Mouse (Mus musculus) retina, postnatal 1 day (tissue): ENCODE data around the gene Arhgap24.
"Not testable (repeated sequence)": the region's sequence is repeated elsewhere in the genome, so short reads cannot be mapped to it uniquely, and the experiment has no call there.

Experiments
- DNase-seq: peaks from one replicate; pipeline ENCODE4 v3.0.0-alpha.2; 2012

Arhgap24 gene

DNA sequence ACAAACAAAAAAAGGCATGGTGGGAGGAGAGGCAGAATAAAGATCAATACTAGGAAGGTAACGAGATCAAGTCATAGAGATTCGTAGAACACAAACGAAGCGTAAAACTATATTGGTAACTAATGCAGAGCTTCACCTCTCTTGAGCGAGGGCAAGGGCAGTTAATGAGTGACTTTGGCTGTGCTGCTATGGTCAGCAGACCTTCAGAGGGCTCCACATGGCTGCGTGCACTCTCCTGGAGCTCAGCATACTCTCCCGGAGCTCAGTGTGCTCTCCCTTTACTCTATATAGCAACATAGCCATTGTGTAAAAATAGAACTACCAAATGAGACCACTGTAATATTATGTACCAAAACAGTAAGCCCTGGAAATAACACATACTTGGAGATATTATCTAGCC lies 336.4 kb downstream of the Arhgap24 start:
- no peak for DNase-seq

DNA sequence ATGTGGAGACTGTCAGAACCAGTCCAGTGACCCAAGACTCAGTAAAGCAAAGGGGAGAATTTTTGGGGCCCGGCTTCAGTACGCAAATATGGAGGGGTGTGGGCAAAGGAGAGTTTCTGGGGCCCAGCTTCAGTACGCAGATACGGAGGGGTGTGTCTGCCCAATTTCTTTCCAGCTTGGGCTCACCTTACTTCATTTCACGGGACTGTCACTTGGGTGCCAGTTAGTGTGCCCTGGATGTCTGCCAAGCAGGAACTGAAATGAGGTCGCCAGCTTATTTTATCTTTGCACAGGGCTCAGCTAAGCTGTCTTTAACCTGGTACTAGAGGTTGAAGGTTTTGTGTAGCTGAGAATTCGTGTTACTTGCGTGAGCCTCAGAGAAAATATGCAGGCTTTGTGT lies 344.3 kb downstream of the Arhgap24 start:
- peak; percentile 60 for DNase-seq

DNA sequence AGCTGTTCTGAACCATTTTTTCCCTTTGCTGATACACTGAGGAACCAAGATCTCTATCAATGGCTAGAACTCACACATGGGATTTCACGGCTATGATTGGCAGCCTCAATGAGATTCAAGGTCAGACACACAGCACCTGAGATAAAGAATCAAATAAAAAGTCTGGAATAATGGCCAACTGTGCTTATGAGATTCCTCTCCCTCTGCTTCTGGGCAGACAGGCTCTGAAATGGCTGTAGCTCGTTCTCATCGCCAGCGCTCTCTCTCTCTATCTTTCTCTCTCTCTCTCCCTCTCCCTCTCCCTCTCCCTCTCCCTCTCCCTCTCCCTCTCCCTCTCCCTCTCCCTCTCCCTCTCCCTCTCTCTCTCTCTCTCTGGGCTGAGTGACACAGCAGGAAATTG lies 357.9 kb downstream of the Arhgap24 start:
- DNase-seq, result no peak

DNA sequence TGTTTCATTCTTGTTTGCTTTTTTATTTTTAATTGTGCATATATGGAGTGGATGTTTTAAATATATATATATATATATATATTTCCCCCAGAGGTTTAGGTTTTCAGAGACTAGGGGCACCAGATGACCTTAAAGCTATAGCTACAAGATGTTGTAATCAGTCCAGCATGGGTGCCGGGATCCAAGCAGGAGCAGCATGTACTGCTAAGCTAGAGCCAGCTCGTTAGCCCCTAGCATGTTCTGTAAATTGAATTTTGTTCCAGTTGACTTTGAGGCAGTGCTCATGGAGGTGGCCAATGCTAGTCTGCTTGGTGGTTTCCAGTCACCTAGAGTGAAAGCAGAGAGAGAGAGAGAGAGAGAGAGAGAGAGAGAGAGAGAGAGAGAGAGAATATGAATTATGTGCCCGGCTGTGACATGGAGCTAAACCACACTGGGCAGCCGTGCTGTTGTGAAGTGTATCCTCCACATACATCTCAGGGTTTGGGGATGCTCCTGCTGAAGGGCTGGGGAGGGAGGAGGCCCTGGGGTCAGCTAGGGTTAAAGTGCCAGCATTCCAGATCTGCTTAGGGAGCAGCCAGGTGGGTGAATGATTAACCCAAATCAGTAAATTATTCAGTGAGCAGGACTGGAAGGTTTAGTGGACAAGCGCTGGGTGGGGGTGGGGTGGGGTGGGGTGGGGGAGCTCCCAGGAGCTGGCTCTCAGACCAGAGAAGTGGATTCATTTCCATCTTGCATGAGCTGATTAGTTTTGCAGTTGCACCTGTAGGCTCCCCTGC lies 362.9 kb downstream of the Arhgap24 start:
- DNase-seq, result no peak

DNA sequence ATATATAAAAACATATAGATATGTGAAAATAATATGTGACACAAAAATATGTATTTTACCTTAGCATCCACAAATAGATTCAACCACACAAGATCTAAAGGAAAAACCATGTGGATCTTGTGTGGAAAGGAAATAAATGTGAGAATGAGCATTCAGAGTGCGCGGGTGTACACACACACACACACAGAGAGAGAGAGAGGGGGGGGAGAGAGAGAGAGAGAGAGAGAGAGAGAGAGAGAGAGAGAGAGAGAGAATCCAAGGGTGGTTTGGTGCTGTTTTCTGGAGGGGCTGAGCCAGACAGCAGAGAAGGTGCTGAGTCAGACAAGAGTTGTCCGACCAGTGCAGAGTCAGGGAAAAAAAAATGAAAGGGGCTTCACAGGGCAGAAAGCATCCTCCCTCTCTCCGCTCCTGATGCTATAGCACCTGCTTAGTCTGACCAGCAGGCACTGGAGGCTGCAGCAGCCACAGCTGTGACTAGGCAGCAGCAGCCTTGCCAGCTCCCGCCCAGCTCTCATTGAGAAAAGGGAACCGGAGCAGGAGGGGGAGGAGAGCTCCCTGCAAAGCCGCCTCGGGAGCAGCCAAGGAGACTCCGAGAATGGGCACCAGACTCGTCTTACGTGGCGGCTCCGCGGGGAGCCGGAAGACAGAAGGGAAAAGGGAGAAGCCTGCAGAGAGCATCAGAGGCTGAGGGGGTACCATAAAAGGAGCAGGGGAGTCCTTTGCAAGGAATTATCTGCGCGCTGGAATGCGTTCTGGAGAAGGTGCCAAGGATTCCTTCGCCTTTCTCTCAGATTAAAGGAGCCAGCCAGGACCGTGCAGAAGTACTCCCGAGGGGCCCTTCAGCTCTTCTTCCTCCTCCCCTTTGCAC lies 363.8 kb downstream of the Arhgap24 start:
- DNase-seq, result peak; percentile 86

DNA sequence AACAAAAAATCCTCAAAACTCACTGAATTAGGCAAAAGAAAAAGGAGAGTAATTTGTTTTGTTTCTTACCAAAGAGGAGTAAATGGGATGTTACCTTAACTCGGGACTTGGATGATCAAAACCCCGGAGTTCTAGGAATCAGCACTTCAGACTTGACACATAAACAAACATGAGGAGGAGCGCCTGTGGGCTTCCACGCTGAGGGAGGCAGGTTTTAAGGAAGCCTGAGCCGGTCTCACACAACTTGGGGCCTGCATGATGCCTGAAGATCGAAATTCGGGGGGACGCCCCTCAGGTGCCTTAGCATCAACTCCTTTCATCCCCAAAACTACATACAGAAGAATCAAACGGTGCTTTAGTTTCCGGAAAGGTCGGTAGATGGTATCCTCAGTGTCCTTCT lies 364.6 kb downstream of the Arhgap24 start:
- no peak for DNase-seq

DNA sequence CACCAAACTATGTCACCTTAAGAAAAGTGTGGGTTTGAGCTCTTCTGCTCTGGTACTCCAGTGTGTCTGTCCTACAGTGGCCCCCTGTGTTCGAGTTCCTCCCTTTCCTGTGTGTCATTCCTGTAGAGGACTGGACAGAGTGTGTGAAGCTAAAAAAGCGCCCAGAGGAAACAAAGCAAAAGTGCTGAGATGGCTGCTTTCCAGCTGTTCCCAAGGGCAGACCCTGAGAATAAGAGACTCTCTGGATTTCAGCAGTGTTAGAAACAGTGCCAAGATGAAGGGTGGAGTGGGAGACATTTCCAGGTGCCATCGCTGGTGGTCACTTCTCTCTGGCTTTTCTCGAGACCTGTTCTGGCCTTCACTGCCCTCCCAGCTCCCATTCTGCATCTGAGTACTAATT lies 366.7 kb downstream of the Arhgap24 start:
- DNase-seq, result no peak

DNA sequence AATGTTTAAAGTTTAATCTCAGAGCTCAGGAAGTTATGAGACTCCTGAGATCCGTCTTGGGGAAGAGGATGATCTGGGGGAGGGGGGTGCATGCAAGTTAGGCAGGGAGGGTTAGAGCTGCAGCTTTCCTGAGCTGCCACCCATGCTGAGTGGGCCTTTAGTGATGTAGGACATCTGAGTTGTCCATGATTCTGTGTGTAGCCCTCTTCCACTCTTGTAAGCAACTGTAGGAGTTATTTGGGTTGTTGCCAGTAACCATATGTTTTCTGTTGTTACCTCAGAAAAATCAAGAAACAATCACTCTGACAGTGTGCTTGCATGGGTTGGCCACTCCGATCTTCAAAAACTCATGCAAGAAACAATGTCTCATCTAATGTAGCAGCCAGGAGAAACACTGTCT lies 370.6 kb downstream of the Arhgap24 start:
- DNase-seq, result no peak

DNA sequence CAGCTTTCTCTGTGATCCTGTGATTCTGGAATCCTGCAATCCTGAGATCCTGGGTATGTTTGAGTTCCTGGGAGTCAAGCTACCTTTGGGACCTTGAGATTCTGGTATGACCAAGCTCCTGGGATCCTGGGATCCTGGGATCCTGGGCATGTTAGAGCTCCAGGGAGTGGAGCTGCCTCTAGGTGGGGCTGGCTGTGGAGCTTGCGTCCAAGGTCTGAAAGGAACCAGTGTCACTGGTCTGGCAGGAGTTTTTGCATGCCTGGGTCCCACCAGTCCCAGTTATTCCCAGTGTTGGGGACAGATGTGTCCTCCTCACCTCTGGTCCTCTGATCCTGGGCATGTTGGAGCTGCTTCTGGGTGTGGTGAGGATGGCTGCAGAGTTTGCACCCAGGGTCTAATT lies 372.6 kb downstream of the Arhgap24 start:
- no peak for DNase-seq

DNA sequence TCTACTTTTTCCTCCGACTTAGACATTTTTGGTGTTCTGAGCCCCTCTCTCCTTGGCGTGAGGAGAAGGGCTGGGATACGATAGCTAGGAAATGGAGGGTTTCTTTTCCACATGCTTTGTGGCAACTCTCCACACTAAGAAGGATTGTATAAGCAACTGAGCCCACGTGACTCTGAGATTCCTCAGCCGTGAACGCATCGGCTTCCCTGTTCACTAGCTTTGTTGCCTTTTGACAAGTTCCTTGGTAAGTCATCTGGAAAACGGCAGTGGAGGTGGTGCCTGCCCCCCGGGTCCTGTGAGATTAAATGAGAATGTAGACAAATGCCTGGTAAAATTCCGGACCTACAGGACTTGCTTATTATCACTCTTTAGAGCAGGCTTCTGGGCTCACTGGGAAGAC lies 374.6 kb downstream of the Arhgap24 start:
- peak; percentile 54 for DNase-seq

DNA sequence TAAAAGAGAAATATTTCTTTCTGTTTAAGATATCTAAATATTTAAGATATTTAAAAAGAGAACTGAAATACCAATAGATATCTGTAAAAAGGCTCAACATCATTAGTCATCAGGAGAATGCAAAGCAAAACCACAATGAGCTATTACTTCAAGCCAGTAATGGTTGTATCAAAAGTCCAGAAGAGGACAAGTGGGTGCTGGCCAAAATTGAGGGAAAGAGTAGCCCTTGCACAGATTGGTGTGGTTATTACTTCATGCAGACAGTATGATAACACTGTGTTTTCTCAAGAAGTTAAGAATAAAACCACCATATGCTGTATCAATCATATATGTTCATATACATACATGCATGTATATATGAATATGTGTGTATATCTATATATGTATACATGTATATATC lies 376.9 kb downstream of the Arhgap24 start:
- no peak for DNase-seq

DNA sequence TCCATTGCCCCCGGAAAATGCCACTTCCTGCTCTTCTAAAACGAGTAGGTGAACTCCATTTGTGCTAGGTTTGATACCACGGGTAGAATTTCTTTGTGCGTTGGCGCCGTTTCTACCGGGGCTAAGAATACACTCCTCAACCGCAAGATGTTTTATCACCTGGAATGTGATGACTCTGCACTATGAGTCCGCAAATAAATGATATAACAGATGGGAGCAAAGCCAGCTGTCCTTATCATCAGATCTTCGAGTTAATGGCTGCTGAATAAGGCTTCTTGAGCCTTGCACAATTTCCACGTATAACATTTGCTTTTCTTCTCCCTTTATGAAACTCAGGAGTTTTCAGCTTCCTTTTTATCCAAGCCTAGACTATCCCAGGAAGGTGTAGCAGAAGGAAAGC lies 378.6 kb downstream of the Arhgap24 start:
- DNase-seq, result no peak

DNA sequence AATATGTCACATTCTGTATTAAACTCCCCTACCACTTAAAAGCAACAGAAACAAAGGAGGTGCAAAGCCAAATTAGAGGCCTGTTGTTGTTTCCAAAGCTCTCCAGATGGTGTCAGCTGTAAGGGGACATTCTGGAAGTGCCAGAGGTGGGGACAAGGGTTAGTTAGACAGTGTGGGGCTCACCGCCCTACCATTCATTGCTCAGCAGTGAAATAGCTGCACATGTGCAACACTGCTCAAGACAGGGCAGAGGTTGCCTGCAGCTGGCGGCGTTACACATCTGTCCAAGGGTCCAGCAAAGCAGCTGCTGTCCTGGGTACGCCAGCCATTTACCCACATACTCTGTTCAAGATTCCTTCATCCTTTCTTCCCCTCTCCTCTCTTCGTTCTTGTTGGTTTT lies 387.0 kb downstream of the Arhgap24 start:
- DNase-seq, result no peak

DNA sequence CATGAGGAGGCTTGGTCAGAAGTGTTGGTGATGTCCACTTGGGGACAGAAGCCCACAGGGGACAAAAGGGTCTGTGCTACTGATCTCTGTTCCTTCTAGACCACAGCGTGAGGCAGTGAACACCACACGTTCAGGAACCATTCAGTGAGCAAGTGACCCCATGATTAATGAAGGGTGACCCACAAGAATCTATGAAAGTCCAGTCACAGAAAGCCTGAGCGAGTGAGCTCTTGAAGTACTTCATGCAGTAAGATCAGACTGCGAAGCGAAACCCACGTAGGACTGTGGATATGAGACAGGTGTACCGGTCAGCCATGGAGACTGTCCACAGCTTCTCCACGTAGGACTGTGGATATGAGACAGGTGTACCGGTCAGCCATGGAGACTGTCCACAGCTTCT lies 391.8 kb downstream of the Arhgap24 start:
- not testable (repeated sequence) for DNase-seq

DNA sequence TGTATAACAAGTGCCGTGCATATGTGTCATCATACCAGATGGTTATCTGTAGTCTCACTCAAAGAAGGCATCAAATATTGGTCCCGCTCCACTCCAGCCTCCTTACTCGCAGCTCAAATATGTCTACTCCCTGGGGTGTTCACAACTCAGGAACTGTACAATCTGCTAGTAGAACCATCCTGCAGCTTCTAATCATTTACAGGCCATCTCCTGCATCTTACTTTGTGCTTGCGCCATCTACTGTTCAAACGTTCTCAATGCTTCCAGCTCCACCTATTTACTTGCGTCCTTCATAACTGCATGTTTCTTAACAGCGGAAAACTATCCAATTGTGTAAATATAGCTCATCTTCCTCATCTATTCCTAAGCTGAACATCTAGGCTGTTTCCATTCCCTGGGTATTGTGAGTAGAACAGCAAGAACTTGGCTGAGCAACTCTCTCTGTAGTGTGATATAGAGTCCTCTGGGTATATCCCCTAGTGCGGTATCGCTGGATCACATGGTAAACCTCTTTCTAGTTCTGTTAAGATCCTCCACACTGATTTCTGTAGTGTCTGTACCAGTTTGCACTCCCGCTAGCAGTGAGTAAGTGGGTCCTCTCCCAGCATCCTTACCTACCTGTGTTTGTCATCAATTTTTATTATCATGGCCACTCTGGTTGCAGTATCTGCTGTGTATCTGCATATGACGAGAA lies 393.6 kb downstream of the Arhgap24 start:
- peak; percentile 84 for DNase-seq

DNA sequence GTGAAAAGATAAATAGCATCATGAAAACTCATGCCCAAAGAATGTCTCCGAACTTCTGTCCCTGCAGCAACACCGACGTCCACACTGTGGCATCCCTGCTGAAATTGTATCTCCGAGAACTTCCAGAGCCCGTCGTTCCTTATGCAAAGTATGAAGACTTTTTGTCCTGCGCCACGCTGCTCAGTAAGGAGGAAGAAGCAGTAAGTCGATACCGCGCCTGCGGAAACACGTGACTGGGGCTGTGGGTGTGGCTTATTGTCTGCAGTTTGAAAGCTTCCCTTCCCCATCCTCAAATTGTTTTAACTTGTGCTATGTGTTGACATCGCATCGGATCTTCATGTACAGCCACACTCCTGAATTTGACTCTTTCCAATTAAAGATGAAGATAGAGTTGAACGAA lies 394.4 kb downstream of the Arhgap24 start:
- no peak for DNase-seq

DNA sequence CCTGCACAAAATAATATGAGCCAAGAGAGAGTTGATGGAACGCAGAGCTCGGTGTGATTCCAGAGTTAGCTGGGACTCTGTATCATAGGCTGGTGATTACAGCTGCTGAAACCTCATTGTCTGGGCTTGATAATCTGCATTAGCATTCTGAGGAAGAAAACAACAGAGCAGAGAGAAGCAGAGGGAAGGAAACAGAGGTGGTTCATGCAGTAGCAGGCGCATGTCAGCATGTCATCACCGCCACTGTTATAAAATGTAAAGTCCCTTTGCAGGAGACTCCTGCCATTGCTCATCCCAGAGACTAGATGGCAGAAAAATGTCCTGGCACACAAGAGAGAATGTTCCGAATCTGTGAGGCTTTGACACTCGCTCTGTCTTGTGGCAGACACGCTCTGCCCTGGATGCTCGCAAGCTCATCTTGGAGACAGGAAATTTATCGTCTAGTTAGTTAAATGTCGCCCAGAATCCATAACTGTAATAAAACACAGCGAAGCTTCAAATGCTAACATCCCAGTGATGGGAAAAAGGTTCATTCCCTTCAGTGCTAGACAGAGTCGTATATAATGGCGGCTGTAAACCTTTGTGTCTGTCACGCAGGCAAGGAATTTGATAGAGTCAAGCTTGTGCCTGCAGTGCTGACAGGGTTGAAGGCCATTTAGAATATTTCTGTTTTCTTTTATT lies 407.4 kb downstream of the Arhgap24 start:
- no peak for DNase-seq

DNA sequence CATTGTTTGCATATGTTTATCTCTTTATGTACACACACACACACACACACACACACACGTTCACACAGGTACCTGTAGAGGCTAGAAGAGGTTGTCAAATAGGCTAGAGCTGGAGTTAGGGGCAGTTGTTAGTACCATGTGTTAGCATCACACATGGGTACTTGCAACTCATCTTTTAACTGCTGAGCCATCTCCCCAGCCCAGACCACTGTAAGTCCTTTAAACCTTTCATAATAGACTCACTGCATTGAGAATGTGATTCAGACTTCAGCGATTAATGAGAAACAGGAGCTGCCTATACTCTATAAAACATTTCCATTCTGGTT lies 407.9 kb downstream of the Arhgap24 start:
- no peak for DNase-seq

DNA sequence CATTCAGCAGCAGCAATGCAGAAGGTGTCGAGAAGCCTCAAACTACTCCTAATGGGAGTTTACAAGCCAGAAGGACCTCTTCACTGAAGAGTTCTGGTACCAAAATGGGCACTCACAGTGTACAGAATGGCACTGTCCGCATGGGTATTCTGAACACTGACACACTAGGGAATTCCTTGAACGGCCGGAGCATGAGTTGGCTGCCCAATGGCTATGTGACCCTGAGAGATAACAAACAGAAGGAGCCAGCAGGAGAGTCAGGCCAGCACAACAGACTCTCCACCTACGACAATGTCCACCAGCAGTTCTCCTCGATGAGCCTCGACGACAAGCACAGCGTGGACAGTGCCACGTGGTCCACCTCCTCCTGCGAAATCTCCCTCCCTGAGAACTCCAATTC lies 411.0 kb downstream of the Arhgap24 start:
- DNase-seq, result no peak

DNA sequence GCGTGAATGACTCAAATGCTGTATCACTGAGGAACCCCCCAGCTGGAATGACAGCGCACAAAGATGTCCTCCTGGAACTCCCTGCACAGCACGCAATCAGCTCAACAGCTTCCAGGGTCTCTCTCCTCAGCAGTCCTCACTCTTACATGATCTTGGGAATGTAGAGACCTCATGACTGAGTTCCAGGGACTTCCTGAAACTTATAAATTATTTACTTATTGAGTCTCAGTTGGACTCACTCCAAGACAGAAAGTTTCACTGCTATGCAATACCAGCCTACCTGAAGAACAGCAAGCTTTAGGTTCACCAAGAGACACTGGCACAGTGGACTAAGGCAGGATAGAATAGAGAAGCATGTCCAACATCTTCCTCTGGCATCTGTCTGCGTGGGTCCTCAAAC lies 417.1 kb downstream of the Arhgap24 start:
- DNase-seq, result no peak

DNA sequence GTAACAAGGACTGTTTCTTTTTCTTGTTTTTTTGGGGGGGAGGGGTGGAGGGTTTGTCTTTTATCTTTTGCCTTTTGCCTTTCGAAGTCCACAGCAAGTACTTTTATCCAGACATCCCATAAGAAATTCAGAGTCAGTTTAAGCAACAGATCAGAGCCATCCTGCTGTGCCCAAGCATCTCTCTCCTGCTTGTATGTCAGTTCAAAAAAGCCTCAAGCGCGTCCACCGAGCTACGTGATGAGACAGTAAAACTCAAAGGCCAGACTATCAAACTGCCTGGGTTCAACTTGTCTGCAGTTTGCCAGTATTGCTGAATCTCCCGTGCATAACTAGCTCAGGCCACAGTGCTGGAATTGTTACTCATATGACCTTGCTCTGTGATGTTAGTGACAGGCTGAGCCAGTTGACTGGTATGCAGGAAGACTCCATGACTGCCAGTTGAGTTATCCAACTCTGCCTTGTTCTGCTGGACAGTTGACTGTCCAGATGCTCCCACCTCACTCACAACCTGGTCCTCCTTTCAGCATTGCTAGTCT lies 418.6 kb downstream of the Arhgap24 start:
- no peak for DNase-seq

DNA sequence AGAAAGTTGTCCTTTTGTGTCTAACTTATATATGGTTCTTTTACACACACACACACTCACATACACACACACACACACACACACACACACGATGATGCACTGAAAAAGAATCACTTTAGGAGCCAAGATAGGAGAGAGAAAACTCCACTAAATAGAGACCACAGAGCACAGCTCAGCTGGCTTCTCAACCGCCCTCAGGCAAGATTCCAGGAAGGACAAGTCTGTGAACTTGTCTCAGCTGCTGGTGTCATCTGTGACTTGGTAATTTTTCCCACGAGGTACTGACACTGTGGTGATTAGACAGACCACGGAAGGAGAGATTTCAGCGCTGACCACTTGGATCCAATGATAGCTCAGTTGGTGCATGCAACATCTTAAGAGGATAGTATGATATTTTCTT lies 420.0 kb downstream of the Arhgap24 start:
- DNase-seq, result peak; percentile 39

DNA sequence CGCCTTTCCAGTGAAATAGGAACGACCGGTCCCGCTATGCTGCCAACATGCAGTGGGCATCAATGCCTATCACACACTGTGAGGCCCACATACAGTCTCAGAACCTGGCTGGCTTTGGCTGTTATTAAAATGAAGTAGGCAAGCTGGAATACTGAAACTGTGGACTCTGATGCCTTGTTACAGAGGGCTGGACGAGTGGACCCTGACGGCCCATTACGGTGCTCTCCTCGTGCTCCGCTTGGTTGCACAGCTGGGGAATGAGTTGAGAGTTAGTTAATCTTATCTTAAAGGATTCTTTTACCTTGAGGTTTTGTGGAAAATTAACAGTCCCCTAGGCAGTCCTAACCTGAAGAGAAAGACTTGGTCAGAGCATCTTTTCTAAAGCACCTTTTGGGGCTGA lies 422.3 kb downstream of the Arhgap24 start:
- DNase-seq, result no peak
